Mouse (Mus musculus) lung, postnatal 14 days (tissue): ENCODE measurements around the gene Chmp6.

Experiments used
- DNase-seq: peaks from one replicate; pipeline ENCODE4 v3.0.0; 2021

The Chmp6 gene

GRCm38 (mm10) chr11:119960671-119961070 lies 47.4 kb downstream of the Chmp6 start:
- no peak for DNase-seq

- DNase-seq, result no peak
Measured at GRCm38 (mm10) chr11:119961511-119961910, 48.3 kb downstream of the Chmp6 start.

- no peak for DNase-seq
Measured at GRCm38 (mm10) chr11:119965053-119965452, 51.8 kb downstream of the Chmp6 start.

GRCm38 (mm10) chr11:119966294-119966693 lies 53.1 kb downstream of the Chmp6 start:
- DNase-seq, result no peak

GRCm38 (mm10) chr11:119967401-119967800 lies 54.2 kb downstream of the Chmp6 start:
- no peak for DNase-seq

GRCm38 (mm10) chr11:119967892-119968291 lies 54.7 kb downstream of the Chmp6 start:
- no peak for DNase-seq
